Mouse (Mus musculus): Measurements from ENCODE around the gene Tmem217.

- TF ChIP-seq E2F4 (IDR thresholded peaks at IDR 0.05; ENCODE audit: insufficient read depth) (no peak), POLR2A (IDR thresholded peaks at IDR 0.05; ENCODE audit: insufficient read length, low read depth) (no peak), TCF3 (IDR thresholded peaks at IDR 0.05; ENCODE audit: insufficient read length, low read depth) (no peak), MAX (IDR thresholded peaks at IDR 0.05; ENCODE audit: low read depth) (no peak), CEBPB (IDR thresholded peaks at IDR 0.05; ENCODE audit: insufficient read depth, poor library complexity, severe bottlenecking) (no peak), MYOD1 (IDR thresholded peaks at IDR 0.05; ENCODE audit: control insufficient read depth in 1 of 3, insufficient read length in 2 of 3, low read depth in 2 of 3) (no peak), POLR2AphosphoS2 (IDR thresholded peaks at IDR 0.05; ENCODE audit: insufficient read length, low read depth) (no peak), USF1 (IDR thresholded peaks at IDR 0.05; ENCODE audit: low read depth) (no peak), SRF (IDR thresholded peaks at IDR 0.05; ENCODE audit: control insufficient read depth, insufficient read length, low read depth) (no peak), REST (IDR thresholded peaks at IDR 0.05; ENCODE audit: insufficient read depth, insufficient read length) (no peak), MYOG (IDR thresholded peaks at IDR 0.05; ENCODE audit: control insufficient read depth in 1 of 3, insufficient read depth in 1 of 3, insufficient read length in 2 of 3, low read depth in 2 of 3) (no peak)
Observed at GRCm38 (mm10) chr17:29596771-29597132, 44.6 kb upstream of the Tmem217 start.

Data from myocyte (in vitro differentiated cells).